Mouse (Mus musculus) spleen, adult 2 months (tissue): ENCODE data around the gene Camk2n1.

Experiments
- CTCF ChIP-seq: fragments of 200-500 bp; IDR thresholded peaks from 2 replicates; pipeline ENCODE4 v1.5.1; 2011; ENCODE audit warnings: mild to moderate bottlenecking, inconsistent platforms; ENCODE audit not compliant: insufficient read depth, insufficient read length, insufficient replicate concordance; ENCODE audit errors: extremely low read depth
- POLR2A ChIP-seq: fragments of 200-500 bp; IDR thresholded peaks from 2 replicates; pipeline ENCODE4 v1.6.1; 2011; ENCODE audit warnings: low read depth, low read length, inconsistent platforms

GRCm38 (mm10) chr4:138457091-138457490, 3.0 kb downstream of the Camk2n1 start:
- TF ChIP-seq CTCF (no peak), POLR2A (no peak)
